Mouse (Mus musculus) erythroid progenitor cell, adult 5-6 weeks (primary cell): ENCODE results near the gene Actc1. TPM values are rescaled to one million over a fixed set of nuclear protein-coding genes. Genes with fewer than 3 reads are reported as not detected.

Experiments
- total RNA-seq, 2 experiments: library from RNA; stranded (forward) in 1 of 2; stranded (reverse) in 1 of 2; fragments of 150-400 nt in 1 of 2; fragments of 186-747, 209-891 nt in 1 of 2; gene quantifications; 2 replicates each; pipeline versions ENCODE4 v1.2.3 to v1.2.4; 2015 to 2017; ENCODE audit warnings: low replicate concordance in 2 of 2

The Actc1 gene
- total RNA-seq, 2 experiments from 2014 or later = not detected

Other genes with a start within 250 kb of the Actc1 start
- 3.2 and 8.4 TPM in 2 replicates for gene Scg5, start 224.4 kb downstream of the Actc1 start, total RNA-seq (2015; ENCODE audit: low replicate concordance)
- 1.7 TPM in 1 of 2 replicates, not detected in the other for gene Scg5, start 224.4 kb downstream of the Actc1 start, total RNA-seq (2017; ENCODE audit: low replicate concordance)
- gene Arhgap11a, start 204.9 kb downstream of the Actc1 start, total RNA-seq (2015; ENCODE audit: low replicate concordance) = 97.7 and 118 TPM in 2 replicates
- 134 and 154 TPM in 2 replicates for gene Arhgap11a, start 204.9 kb downstream of the Actc1 start, total RNA-seq (2017; ENCODE audit: low replicate concordance)
- gene Gjd2, start 39.9 kb downstream of the Actc1 start, total RNA-seq (2015; ENCODE audit: low replicate concordance) = not detected in 2 replicates
- not detected in 2 replicates for gene Gjd2, start 39.9 kb downstream of the Actc1 start, total RNA-seq (2017; ENCODE audit: low replicate concordance)
- gene Aqr, start 133.5 kb upstream of the Actc1 start, total RNA-seq (2015; ENCODE audit: low replicate concordance) = 18.0 and 27.2 TPM in 2 replicates
- gene Aqr, start 133.5 kb upstream of the Actc1 start, total RNA-seq (2017; ENCODE audit: low replicate concordance) = 18.5 and 23.5 TPM in 2 replicates
- gene Zfp770, start 147.9 kb upstream of the Actc1 start, total RNA-seq (2015; ENCODE audit: low replicate concordance) = 2.9 and 5.8 TPM in 2 replicates
- 1.3 and 2.7 TPM in 2 replicates for gene Zfp770, start 147.9 kb upstream of the Actc1 start, total RNA-seq (2017; ENCODE audit: low replicate concordance)